Mouse (Mus musculus) embryonic facial prominence, embryonic 15.5 days (tissue): ENCODE measurements around the gene Dip2b. TPM values are rescaled to one million over a fixed set of nuclear protein-coding genes. Genes with fewer than 3 reads are reported as not detected.
A peak's percentile ranks its signal among the peaks of the same experiment; 100 is the strongest.

ENCODE experiments used
- ATAC-seq: fragments of 200-750 bp; cut with Nextera tagmentation; 2 replicates; pipeline ENCODE4 v1.8.0; 2017; ENCODE audit warnings: low read depth, moderate TSS enrichment; ENCODE audit not compliant: insufficient number of reproducible peaks, low FRiP score, low TSS enrichment
- H3K27ac ChIP-seq: fragments of 300-500 bp; sonication (generic); replicated peaks from 2 replicates; pipeline ENCODE4 v1.5.1; 2015; ENCODE audit warnings: mild to moderate bottlenecking, inconsistent platforms
- H3K27me3 ChIP-seq: fragments of 300-500 bp; sonication (generic); 2 replicates; pipeline ENCODE4 v1.6.1; 2015; ENCODE audit warnings: inconsistent platforms
- H3K36me3 ChIP-seq: fragments of 300-500 bp; sonication (generic); 2 replicates; pipeline ENCODE4 v1.6.1; 2015; ENCODE audit warnings: mild to moderate bottlenecking, inconsistent platforms
- H3K4me1 ChIP-seq: fragments of 300-500 bp; sonication (generic); 2 replicates; pipeline ENCODE4 v1.6.1; 2015; ENCODE audit warnings: inconsistent platforms
- H3K4me2 ChIP-seq: fragments of 300-500 bp; sonication (generic); replicated peaks from 2 replicates; pipeline ENCODE4 v1.6.1; 2015; ENCODE audit warnings: mild to moderate bottlenecking, inconsistent platforms
- H3K4me3 ChIP-seq: fragments of 300-500 bp; sonication (generic); replicated peaks from 2 replicates; pipeline ENCODE4 v1.5.1; 2015; ENCODE audit warnings: mild to moderate bottlenecking, inconsistent platforms
- H3K9ac ChIP-seq: fragments of 300-500 bp; sonication (generic); 2 replicates; pipeline ENCODE4 v1.6.1; 2015; ENCODE audit warnings: inconsistent platforms
- H3K9me3 ChIP-seq: fragments of 300-500 bp; sonication (generic); replicated peaks from 2 replicates; pipeline ENCODE4 v1.6.1; 2016; ENCODE audit warnings: inconsistent platforms
- WGBS: fragments of 180-500 bp; shearing (Covaris S2); methylation state at CpG from one replicate; pipeline ENCODE4 v1.1.7; 2015; 5-methylcytosine and 5-hydroxymethylcytosine counted together
- polyA plus RNA-seq: library from polyadenylated mRNA; unstranded; fragments of >200 nt; fragmentation: Nextera tagmentation; extraction: Ambion mirVana; gene quantifications from 2 replicates; pipeline ENCODE4 v1.2.1, GENCODE M21; 2015

Gene Dip2b
- polyA plus RNA-seq, 1 experiment from 2014 or later = 11.2 TPM

DNA sequence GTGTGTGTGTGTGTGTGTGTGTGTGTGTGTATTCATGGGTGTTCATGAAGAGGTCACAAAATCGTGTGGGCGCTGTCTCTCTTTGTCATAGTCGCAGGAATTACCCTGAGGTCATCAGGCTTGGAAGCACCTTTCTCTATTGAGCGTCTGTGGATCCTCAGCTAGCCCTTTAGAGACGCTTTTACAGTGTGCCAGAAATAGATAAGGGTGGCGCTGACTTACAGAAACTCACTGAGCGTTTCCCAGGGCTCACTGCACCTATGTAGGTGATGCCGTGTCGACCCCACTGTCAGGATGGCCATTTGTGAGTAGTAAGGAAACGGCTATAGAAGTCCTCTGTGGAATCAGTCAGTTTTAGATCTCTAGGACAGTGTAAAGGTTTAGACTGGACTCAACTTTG is 120.5 kb downstream of the Dip2b start:
- WGBS = 84% methylated on average over 10 of the region's 10 CpGs
- Histone ChIP-seq H3K27me3 (no peaks in the 10 kb centered on the region), H3K4me3 (no peak overlapping the region), H3K4me1 (no peaks in the 10 kb centered on the region), H3K9ac (no peak overlapping the region), H3K27ac (no peak overlapping the region), H3K4me2 (no peak overlapping the region), H3K36me3 (peaks cover 60% of the 10 kb centered on the region), H3K9me3 (no peaks in the 10 kb centered on the region)
- ATAC-seq = no peak

DNA sequence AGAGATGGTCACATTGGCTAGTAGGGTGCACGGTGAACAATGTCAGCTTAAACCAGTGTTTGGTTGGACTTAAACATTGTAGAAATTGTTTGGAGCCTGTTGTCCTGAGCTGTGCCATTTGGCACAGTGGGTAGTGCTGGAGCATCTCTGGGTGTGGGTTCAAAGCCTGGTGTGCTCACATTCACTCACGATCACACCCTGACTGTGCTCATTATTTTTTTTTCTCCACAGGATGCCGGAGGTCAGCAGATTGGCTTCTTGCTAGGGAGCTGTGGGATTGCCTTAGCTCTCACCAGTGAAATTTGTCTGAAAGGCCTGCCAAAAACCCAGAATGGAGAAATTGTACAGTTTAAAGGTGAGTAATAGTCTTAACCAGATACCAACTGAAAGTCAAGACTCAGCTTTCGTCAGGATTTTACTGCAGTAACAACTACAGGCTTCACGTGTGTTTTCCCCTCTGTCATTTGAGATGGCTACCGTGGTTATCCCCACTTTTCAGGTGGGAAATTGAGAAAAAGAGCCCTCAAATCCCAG is 123.3 kb downstream of the Dip2b start:
- peaks cover 42% of the 10 kb centered on the region for H3K36me3 ChIP-seq

GRCm38 (mm10) chr15:100163381-100164051 is 125.1 kb downstream of the Dip2b start:
- no peak overlapping the region for H3K27ac ChIP-seq
- H3K4me1 ChIP-seq = peaks cover 14% of the 10 kb centered on the region
- no peaks in the 10 kb centered on the region for H3K27me3 ChIP-seq
- peaks cover 38% of the 10 kb centered on the region for H3K36me3 ChIP-seq
- no peaks in the 10 kb centered on the region for H3K9me3 ChIP-seq
- no peak overlapping the region for H3K9ac ChIP-seq
- no peak for ATAC-seq
- H3K4me3 ChIP-seq = no peak overlapping the region
- WGBS = 89% methylated on average over 3 of the region's 3 CpGs
- no peak overlapping the region for H3K4me2 ChIP-seq

More for the DNA sequence above, 123.3 kb downstream of the Dip2b start:
- ATAC-seq = no peak
- Histone ChIP-seq H3K27me3 (no peaks in the 10 kb centered on the region), H3K9me3 (no peaks in the 10 kb centered on the region), H3K4me3 (no peak overlapping the region), H3K27ac (no peak overlapping the region), H3K9ac (no peak overlapping the region), H3K4me1 (peaks cover 7% of the 10 kb centered on the region), H3K4me2 (no peak overlapping the region)
- 85% methylated on average over 6 of the region's 6 CpGs for WGBS

- Histone ChIP-seq H3K27ac (peak overlapping the region; percentile 91; the same call in 1 of the 2 replicates), H3K9ac (no peak overlapping the region), H3K27me3 (no peaks in the 10 kb centered on the region), H3K4me2 (no peak overlapping the region), H3K4me1 (peaks cover 18% of the 10 kb centered on the region), H3K36me3 (peaks cover 49% of the 10 kb centered on the region), H3K4me3 (no peak overlapping the region), H3K9me3 (no peaks in the 10 kb centered on the region)
- WGBS = 80% methylated on average over 3 of the region's 3 CpGs
- ATAC-seq = no peak
Observed at GRCm38 (mm10) chr15:100166464-100166863, 128.0 kb downstream of the Dip2b start.

- H3K27me3 ChIP-seq = no peaks in the 10 kb centered on the region
- ATAC-seq = peak; percentile 71; the same call in 1 of the 2 replicates
- no peaks in the 10 kb centered on the region for H3K9me3 ChIP-seq
- no peak overlapping the region for H3K9ac ChIP-seq
- WGBS = 35% methylated on average over 6 of the region's 6 CpGs
- peaks cover 49% of the 10 kb centered on the region for H3K36me3 ChIP-seq
- H3K27ac ChIP-seq = peak overlapping the region; percentile 91
- H3K4me3 ChIP-seq = no peak overlapping the region
- H3K4me2 ChIP-seq = no peak overlapping the region
- H3K4me1 ChIP-seq = peaks cover 18% of the 10 kb centered on the region
Observed at GRCm38 (mm10) chr15:100167791-100168190, 129.3 kb downstream of the Dip2b start.

- Histone ChIP-seq H3K27ac (peak overlapping the region; percentile 91), H3K27me3 (no peaks in the 10 kb centered on the region), H3K9ac (no peak overlapping the region), H3K4me2 (no peak overlapping the region), H3K36me3 (peaks cover 49% of the 10 kb centered on the region), H3K4me1 (peaks cover 18% of the 10 kb centered on the region), H3K9me3 (no peaks in the 10 kb centered on the region), H3K4me3 (no peak overlapping the region)
- WGBS = 39% methylated on average over 8 of the region's 8 CpGs
- ATAC-seq = peak; percentile 83
Observed at GRCm38 (mm10) chr15:100168191-100168606, 129.7 kb downstream of the Dip2b start.

GRCm38 (mm10) chr15:100175176-100175575 is 136.7 kb downstream of the Dip2b start:
- no peaks in the 10 kb centered on the region for H3K27me3 ChIP-seq
- H3K4me1 ChIP-seq = no peaks in the 10 kb centered on the region
- 88% methylated on average over 6 of the region's 6 CpGs for WGBS
- H3K27ac ChIP-seq = no peak overlapping the region
- no peak overlapping the region for H3K4me2 ChIP-seq
- peaks cover 66% of the 10 kb centered on the region for H3K36me3 ChIP-seq
- no peak overlapping the region for H3K9ac ChIP-seq
- ATAC-seq = no peak
- H3K9me3 ChIP-seq = no peaks in the 10 kb centered on the region
- H3K4me3 ChIP-seq = no peak overlapping the region

DNA sequence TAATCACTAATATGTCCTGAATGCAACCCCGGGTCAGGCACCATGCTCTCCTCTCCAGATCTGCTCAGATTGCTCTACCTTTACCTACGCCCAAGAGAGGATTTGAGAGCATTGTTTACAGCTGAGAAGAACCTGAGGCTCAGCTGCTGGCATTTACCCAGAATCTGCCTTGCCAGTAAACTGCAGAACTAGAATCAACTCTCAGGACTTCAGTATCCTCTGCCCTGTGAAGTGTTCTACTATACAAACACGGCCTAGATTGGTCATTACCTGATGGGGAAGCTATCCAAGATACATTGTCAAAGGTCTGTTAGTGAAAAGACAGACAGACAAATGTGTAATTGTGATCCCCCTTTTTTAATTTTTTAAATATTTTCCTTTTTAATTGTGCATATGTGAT is 138.7 kb downstream of the Dip2b start:
- no peaks in the 10 kb centered on the region for H3K4me1 ChIP-seq
- no peak overlapping the region for H3K4me3 ChIP-seq
- H3K4me2 ChIP-seq = no peak overlapping the region
- peaks cover 64% of the 10 kb centered on the region for H3K36me3 ChIP-seq
- no peaks in the 10 kb centered on the region for H3K27me3 ChIP-seq
- no peak for ATAC-seq
- no peak overlapping the region for H3K9ac ChIP-seq
- 87% methylated on average over 3 of the region's 3 CpGs for WGBS
- no peaks in the 10 kb centered on the region for H3K9me3 ChIP-seq
- no peak overlapping the region for H3K27ac ChIP-seq

GRCm38 (mm10) chr15:100177575-100177974 is 139.1 kb downstream of the Dip2b start:
- Histone ChIP-seq H3K4me2 (no peak overlapping the region), H3K4me1 (no peaks in the 10 kb centered on the region), H3K4me3 (no peak overlapping the region), H3K36me3 (peaks cover 64% of the 10 kb centered on the region), H3K9me3 (no peaks in the 10 kb centered on the region), H3K27ac (no peak overlapping the region), H3K9ac (no peak overlapping the region), H3K27me3 (no peaks in the 10 kb centered on the region)
- 86% methylated on average over 9 of the region's 9 CpGs for whole genome bisulfite sequencing
- ATAC-seq = no peak

- Histone ChIP-seq H3K36me3 (peaks cover 61% of the 10 kb centered on the region), H3K4me2 (no peak overlapping the region), H3K9me3 (no peaks in the 10 kb centered on the region), H3K4me1 (no peaks in the 10 kb centered on the region), H3K9ac (no peak overlapping the region), H3K27ac (no peak overlapping the region), H3K27me3 (no peaks in the 10 kb centered on the region), H3K4me3 (no peak overlapping the region)
- WGBS = 61% methylated on average over 7 of the region's 7 CpGs
- no peak for ATAC-seq
Observed at GRCm38 (mm10) chr15:100178487-100178886, 140.0 kb downstream of the Dip2b start.

GRCm38 (mm10) chr15:100179685-100180084 is 141.2 kb downstream of the Dip2b start:
- Histone ChIP-seq H3K27ac (no peak overlapping the region), H3K4me2 (no peak overlapping the region), H3K36me3 (peaks cover 63% of the 10 kb centered on the region), H3K9ac (no peak overlapping the region), H3K4me1 (no peaks in the 10 kb centered on the region), H3K9me3 (no peaks in the 10 kb centered on the region), H3K4me3 (no peak overlapping the region), H3K27me3 (no peaks in the 10 kb centered on the region)
- WGBS = 86% methylated on average over 6 of the region's 6 CpGs
- no peak for ATAC-seq

DNA sequence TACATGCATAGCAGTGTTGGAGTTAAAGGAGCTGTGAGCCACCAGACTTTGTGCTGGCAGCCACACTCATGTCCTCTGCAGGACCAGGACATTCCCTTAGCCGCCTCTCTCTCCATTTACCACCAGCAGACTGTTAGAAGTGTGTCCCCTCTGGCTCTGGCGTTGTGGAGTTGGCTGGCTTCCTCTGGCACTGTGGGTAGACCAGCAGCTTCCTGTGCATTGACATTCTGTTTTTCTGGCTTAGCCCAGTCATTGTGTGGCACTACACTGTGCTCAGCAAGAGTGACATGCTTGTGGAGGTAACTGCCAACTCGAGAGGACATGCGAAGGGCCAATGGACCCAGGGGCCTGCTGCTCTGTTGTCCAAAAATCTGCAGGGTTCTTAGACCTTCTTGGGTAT is 141.8 kb downstream of the Dip2b start:
- no peak overlapping the region for H3K4me2 ChIP-seq
- no peaks in the 10 kb centered on the region for H3K4me1 ChIP-seq
- H3K9ac ChIP-seq = no peak overlapping the region
- peaks cover 62% of the 10 kb centered on the region for H3K36me3 ChIP-seq
- 85% methylated on average over 4 of the region's 4 CpGs for WGBS
- no peak for ATAC-seq
- H3K27me3 ChIP-seq = no peaks in the 10 kb centered on the region
- H3K27ac ChIP-seq = no peak overlapping the region
- no peaks in the 10 kb centered on the region for H3K9me3 ChIP-seq
- no peak overlapping the region for H3K4me3 ChIP-seq
